Mouse (Mus musculus): ENCODE measurements at regions not wholly inside any gene's neighbourhood (a gene's known extent, or its start where the extent isn't known, plus 50 kb on each side); places are given as distances from the start of the nearest gene placed in this dataset.

DNA sequence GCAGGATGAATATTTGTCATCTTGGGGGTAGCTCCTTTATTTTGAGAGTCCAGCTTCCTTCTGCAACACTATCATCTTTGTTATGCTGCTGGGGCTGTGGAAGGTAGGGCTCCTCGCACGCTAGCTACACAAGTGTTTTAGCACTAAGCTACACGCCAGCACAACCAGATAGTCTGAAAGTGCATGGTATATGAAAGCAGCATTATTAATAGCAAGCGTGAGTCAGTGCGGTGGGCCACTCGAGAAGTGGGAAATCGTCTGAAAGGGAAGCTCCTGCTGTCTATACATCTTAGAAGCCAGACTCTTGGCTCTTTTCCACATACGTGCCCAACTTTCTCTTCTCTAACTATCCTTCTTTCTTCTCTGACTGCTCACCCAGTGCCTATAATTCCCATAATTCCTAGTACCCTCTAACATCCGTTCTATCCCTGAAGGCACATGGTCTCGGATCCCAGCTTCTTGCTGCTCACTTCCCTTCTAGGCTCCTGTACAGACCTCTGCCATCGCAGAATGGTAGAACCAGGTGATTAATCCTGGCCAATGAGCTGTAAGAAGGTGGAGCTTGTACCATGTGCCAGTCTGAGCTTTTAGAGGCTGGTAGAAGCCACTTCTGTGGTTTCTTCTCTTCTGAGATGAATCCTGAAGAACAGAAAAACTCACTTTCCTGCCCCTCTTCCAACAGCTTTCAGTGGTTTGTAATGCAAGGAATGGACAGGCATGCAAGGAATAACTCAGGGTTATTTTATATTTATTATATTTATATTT lies 55.5 kb downstream of the E030025P04Rik start:
- Histone ChIP-seq H3K4me1 (ENCODE audit: control insufficient read depth, insufficient read depth, insufficient read length, low read length) (no peaks in the 10 kb centered on the region), H3K27ac (replicated peaks; ENCODE audit: low read depth, low read length) (no peak overlapping the region), H3K4me3 (ENCODE audit: insufficient read depth, low read depth, low read length) (no peak overlapping the region)

- Histone ChIP-seq H3K27ac (replicated peaks; ENCODE audit: low read depth, low read length) (no peak overlapping the region), H3K4me3 (ENCODE audit: insufficient read depth, low read depth, low read length) (no peak overlapping the region), H3K4me1 (ENCODE audit: control insufficient read depth, insufficient read depth, insufficient read length, low read length) (no peaks in the 10 kb centered on the region)
Observed at GRCm38 (mm10) chr11:109081957-109082356, 62.2 kb downstream of the E030025P04Rik start.

DNA sequence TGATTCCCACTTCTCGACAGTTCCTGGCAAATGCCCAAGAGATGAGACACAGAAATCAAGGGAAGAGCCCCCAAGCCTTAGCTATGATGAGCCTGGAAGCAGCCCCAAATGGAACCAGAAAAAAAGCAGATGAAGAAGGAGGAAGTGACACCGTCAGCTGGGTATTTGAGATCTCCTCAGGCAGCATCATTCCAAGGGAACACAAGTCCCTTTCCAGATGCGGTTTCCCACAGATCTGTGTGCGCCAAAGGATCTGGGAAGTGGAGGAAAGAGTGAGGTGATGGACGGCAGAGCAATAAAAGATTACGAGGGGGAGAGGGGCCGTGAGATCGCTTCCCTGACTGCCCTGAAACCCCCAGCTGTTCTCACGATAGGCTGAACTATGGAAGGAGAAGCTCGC lies 62.7 kb downstream of the E030025P04Rik start:
- no peaks in the 10 kb centered on the region for H3K4me1 ChIP-seq (ENCODE audit: control insufficient read depth, insufficient read depth, insufficient read length, low read length)
- no peak overlapping the region for H3K4me3 ChIP-seq (ENCODE audit: insufficient read depth, low read depth, low read length)
- no peak overlapping the region for H3K27ac ChIP-seq (replicated peaks; ENCODE audit: low read depth, low read length)

- no peaks in the 10 kb centered on the region for H3K4me1 ChIP-seq (ENCODE audit: control insufficient read depth, insufficient read depth, insufficient read length, low read length)
- H3K27ac ChIP-seq (replicated peaks; ENCODE audit: low read depth, low read length): no peak overlapping the region
- H3K4me3 ChIP-seq (ENCODE audit: insufficient read depth, low read depth, low read length): no peak overlapping the region
Observed at GRCm38 (mm10) chr11:109080847-109081415, 63.2 kb downstream of the E030025P04Rik start.

GRCm38 (mm10) chr11:109079466-109079865 lies 64.7 kb downstream of the E030025P04Rik start:
- Histone ChIP-seq H3K4me3 (ENCODE audit: insufficient read depth, low read depth, low read length) (no peak overlapping the region), H3K27ac (replicated peaks; ENCODE audit: low read depth, low read length) (no peak overlapping the region)

GRCm38 (mm10) chr11:109076587-109077417 lies 67.4 kb downstream of the E030025P04Rik start:
- Histone ChIP-seq H3K27ac (replicated peaks; ENCODE audit: low read depth, low read length) (no peak overlapping the region), H3K4me1 (ENCODE audit: control insufficient read depth, insufficient read depth, insufficient read length, low read length) (no peaks in the 10 kb centered on the region), H3K4me3 (ENCODE audit: insufficient read depth, low read depth, low read length) (no peak overlapping the region)

More at GRCm38 (mm10) chr11:109079466-109079865, 64.7 kb downstream of the E030025P04Rik start:
- no peaks in the 10 kb centered on the region for H3K4me1 ChIP-seq (ENCODE audit: control insufficient read depth, insufficient read depth, insufficient read length, low read length)

GRCm38 (mm10) chr11:109071340-109071739 lies 72.8 kb downstream of the E030025P04Rik start:
- no peak overlapping the region for H3K4me3 ChIP-seq (ENCODE audit: insufficient read depth, low read depth, low read length)

GRCm38 (mm10) chr11:109070412-109070811 lies 73.8 kb downstream of the E030025P04Rik start:
- H3K27ac ChIP-seq (replicated peaks; ENCODE audit: low read depth, low read length): no peak overlapping the region
- no peak overlapping the region for H3K4me3 ChIP-seq (ENCODE audit: insufficient read depth, low read depth, low read length)
- H3K4me1 ChIP-seq (ENCODE audit: control insufficient read depth, insufficient read depth, insufficient read length, low read length): peaks cover 6% of the 10 kb centered on the region; the same call in 1 of the 2 replicates

More at GRCm38 (mm10) chr11:109071340-109071739, 72.8 kb downstream of the E030025P04Rik start:
- Histone ChIP-seq H3K27ac (replicated peaks; ENCODE audit: low read depth, low read length) (no peak overlapping the region), H3K4me1 (ENCODE audit: control insufficient read depth, insufficient read depth, insufficient read length, low read length) (peaks cover 6% of the 10 kb centered on the region; the same call in 1 of the 2 replicates)

GRCm38 (mm10) chr11:109069326-109069709 lies 74.9 kb downstream of the E030025P04Rik start:
- H3K4me3 ChIP-seq (ENCODE audit: insufficient read depth, low read depth, low read length): no peak overlapping the region
- H3K4me1 ChIP-seq (ENCODE audit: control insufficient read depth, insufficient read depth, insufficient read length, low read length): peaks cover 6% of the 10 kb centered on the region; the same call in 1 of the 2 replicates
- no peak overlapping the region for H3K27ac ChIP-seq (replicated peaks; ENCODE audit: low read depth, low read length)

GRCm38 (mm10) chr11:109068371-109069325 lies 75.5 kb downstream of the E030025P04Rik start:
- Histone ChIP-seq H3K4me1 (ENCODE audit: control insufficient read depth, insufficient read depth, insufficient read length, low read length) (peaks cover 6% of the 10 kb centered on the region; the same call in 1 of the 2 replicates), H3K27ac (replicated peaks; ENCODE audit: low read depth, low read length) (no peak overlapping the region), H3K4me3 (ENCODE audit: insufficient read depth, low read depth, low read length) (no peak overlapping the region)

GRCm38 (mm10) chr11:109067733-109068132 lies 76.4 kb downstream of the E030025P04Rik start:
- Histone ChIP-seq H3K4me1 (ENCODE audit: control insufficient read depth, insufficient read depth, insufficient read length, low read length) (peaks cover 6% of the 10 kb centered on the region; the same call in 1 of the 2 replicates), H3K27ac (replicated peaks; ENCODE audit: low read depth, low read length) (no peak overlapping the region), H3K4me3 (ENCODE audit: insufficient read depth, low read depth, low read length) (no peak overlapping the region)

DNA sequence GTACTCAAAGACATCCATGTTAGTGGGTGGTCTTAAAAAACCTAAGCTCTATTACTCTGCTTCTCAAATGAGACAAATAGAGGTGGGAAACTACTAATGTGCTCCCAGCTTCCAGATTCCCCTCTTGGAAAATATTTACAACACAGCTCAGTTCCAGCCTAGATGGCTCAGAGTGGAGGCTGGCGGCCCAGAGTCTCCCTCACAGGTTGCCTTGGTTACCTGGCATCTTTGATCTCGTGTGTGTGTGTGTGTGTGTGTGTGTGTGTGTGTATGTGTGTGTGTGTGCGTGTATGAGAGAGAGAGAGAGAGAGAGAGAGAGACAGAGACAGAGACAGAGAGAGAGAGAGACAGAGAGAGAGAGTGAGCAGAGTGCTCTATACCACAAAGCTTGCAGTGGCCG lies 82.2 kb downstream of the E030025P04Rik start:
- H3K4me3 ChIP-seq (ENCODE audit: insufficient read depth, low read depth, low read length): no peak overlapping the region
- no peak overlapping the region for H3K27ac ChIP-seq (replicated peaks; ENCODE audit: low read depth, low read length)
- peaks cover 5% of the 10 kb centered on the region for H3K4me1 ChIP-seq (ENCODE audit: control insufficient read depth, insufficient read depth, insufficient read length, low read length)

DNA sequence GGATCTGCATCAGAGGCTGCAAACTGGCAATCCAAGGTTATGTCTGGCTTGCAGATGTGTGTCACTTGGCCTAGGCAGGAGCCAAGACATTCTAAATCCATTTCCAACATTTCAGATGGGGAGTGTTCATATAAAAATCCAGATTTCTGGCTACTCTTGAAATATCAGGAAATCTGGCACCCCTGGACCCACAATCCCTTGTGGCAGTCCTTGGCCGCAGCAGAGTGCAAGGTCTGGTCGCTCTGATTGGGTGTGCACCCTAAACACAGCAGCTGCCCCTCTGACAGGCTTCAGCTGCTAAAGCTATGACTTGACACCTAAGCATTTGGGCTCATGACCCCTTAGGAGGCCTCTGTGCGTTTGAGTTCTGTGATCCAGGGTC lies 83.7 kb downstream of the E030025P04Rik start:
- peaks cover 5% of the 10 kb centered on the region for H3K4me1 ChIP-seq (ENCODE audit: control insufficient read depth, insufficient read depth, insufficient read length, low read length)
- H3K4me3 ChIP-seq (ENCODE audit: insufficient read depth, low read depth, low read length): no peak overlapping the region
- no peak overlapping the region for H3K27ac ChIP-seq (replicated peaks; ENCODE audit: low read depth, low read length)

DNA sequence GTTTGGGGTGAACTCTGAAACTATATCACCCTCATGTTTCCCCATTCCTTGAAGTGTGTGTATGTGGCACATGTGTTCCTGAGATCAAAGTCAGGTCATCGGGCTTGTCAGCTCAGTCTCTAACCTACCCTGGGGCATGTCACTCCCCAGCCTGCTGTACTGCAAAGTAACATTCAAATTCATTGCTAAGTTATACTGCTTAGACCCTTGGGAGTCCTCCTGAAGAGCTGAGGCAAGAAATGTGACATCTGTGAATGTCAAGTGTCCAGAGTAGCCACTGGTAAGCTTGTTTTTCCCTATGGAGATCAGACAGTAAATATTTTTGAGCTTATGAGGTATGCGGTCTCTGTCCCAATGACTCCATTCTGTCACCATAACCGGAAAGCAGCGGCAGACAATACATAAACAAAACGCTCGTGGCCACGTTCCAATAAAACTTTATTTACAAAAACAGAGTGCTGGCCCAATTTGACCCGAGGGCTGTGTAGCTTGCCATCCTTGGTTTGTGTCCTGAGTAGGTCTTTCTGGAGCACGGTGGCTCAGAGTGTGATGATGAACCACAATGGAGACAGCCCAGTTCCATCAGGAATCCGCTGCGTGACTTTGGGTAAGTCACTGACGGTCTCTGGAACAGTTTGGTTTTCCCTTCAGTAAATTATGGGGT lies 84.2 kb downstream of the E030025P04Rik start:
- H3K4me3 ChIP-seq (ENCODE audit: insufficient read depth, low read depth, low read length): no peak overlapping the region
- peaks cover 5% of the 10 kb centered on the region for H3K4me1 ChIP-seq (ENCODE audit: control insufficient read depth, insufficient read depth, insufficient read length, low read length)
- H3K27ac ChIP-seq (replicated peaks; ENCODE audit: low read depth, low read length): no peak overlapping the region

All from brown adipose tissue, adult 24 weeks (tissue).